Mouse (Mus musculus) myocyte (in vitro differentiated cells): ENCODE results near the gene Camta1. TPM values are rescaled to one million over a fixed set of nuclear protein-coding genes. Genes with fewer than 3 reads are reported as not detected.

Experiments used
- H3K27me3 ChIP-seq: one replicate; pipeline ENCODE4 v1.6.1; 2011; ENCODE audit not compliant: control insufficient read depth, insufficient read depth, insufficient read length
- H3K36me3 ChIP-seq: one replicate; pipeline ENCODE4 v1.6.1; 2011; ENCODE audit not compliant: control insufficient read depth, insufficient read depth
- H3K4me2 ChIP-seq: one replicate; pipeline ENCODE4 v1.6.1; 2011; ENCODE audit warnings: low read depth, control low read depth
- H3K4me3 ChIP-seq: one replicate; pipeline ENCODE4 v1.5.1; 2011; ENCODE audit warnings: mild to moderate bottlenecking, control low read depth, moderate library complexity
- H3K79me2 ChIP-seq: one replicate; pipeline ENCODE4 v1.6.1; 2011; ENCODE audit not compliant: control insufficient read depth, insufficient read depth
- H3ac ChIP-seq: one replicate; pipeline ENCODE4 v1.6.1; 2011; ENCODE audit not compliant: control insufficient read depth, insufficient read length
- CEBPB ChIP-seq: IDR thresholded peaks from 2 replicates; pipeline ENCODE4 v1.6.1; 2011; ENCODE audit warnings: mild to moderate bottlenecking, moderate library complexity; ENCODE audit not compliant: poor library complexity, insufficient read depth, severe bottlenecking
- E2F4 ChIP-seq: IDR thresholded peaks from one replicate; pipeline ENCODE4 v1.6.1; 2011; ENCODE audit warnings: mild to moderate bottlenecking, control low read depth, moderate library complexity; ENCODE audit not compliant: insufficient read depth
- MAX ChIP-seq: IDR thresholded peaks from one replicate; pipeline ENCODE4 v1.6.1; 2011; ENCODE audit warnings: low read depth, mild to moderate bottlenecking, control low read depth
- MYOD1 ChIP-seq, 3 experiments: IDR thresholded peaks; one replicate each; pipeline ENCODE4 v1.6.1; 2011; ENCODE audit warnings: control low read depth in 2 of 3, low read depth in 2 of 3, mild to moderate bottlenecking in 2 of 3, moderate library complexity in 1 of 3; ENCODE audit not compliant: insufficient read length in 2 of 3, control insufficient read depth in 1 of 3
- MYOG ChIP-seq, 3 experiments: IDR thresholded peaks; one replicate each; pipeline ENCODE4 v1.6.1; 2011; ENCODE audit warnings: control low read depth in 2 of 3, low read depth in 2 of 3, mild to moderate bottlenecking in 2 of 3; ENCODE audit not compliant: insufficient read length in 2 of 3, control insufficient read depth in 1 of 3, insufficient read depth in 1 of 3
- POLR2A ChIP-seq: IDR thresholded peaks from one replicate; pipeline ENCODE4 v1.6.1; 2011; ENCODE audit warnings: low read depth, mild to moderate bottlenecking, control low read depth, moderate library complexity; ENCODE audit not compliant: insufficient read length
- POLR2AphosphoS2 ChIP-seq: IDR thresholded peaks from one replicate; pipeline ENCODE4 v1.6.1; 2011; ENCODE audit warnings: low read depth, control low read depth; ENCODE audit not compliant: insufficient read length
- REST ChIP-seq: IDR thresholded peaks from one replicate; pipeline ENCODE4 v1.6.1; 2011; ENCODE audit warnings: mild to moderate bottlenecking, control low read depth, moderate library complexity; ENCODE audit not compliant: insufficient read depth, insufficient read length
- SRF ChIP-seq: IDR thresholded peaks from one replicate; pipeline ENCODE4 v1.6.1; 2011; ENCODE audit warnings: low read depth; ENCODE audit not compliant: control insufficient read depth, insufficient read length
- TCF12 ChIP-seq: IDR thresholded peaks from one replicate; pipeline ENCODE4 v1.6.1; 2011; ENCODE audit warnings: mild to moderate bottlenecking, control low read depth; ENCODE audit not compliant: poor library complexity, insufficient read depth, severe bottlenecking
- TCF3 ChIP-seq: IDR thresholded peaks from one replicate; pipeline ENCODE4 v1.6.1; 2011; ENCODE audit warnings: low read depth, control low read depth; ENCODE audit not compliant: insufficient read length
- USF1 ChIP-seq: IDR thresholded peaks from one replicate; pipeline ENCODE4 v1.6.1; 2011; ENCODE audit warnings: low read depth, mild to moderate bottlenecking, control low read depth, moderate library complexity
- polyA plus RNA-seq: library from polyadenylated mRNA; unstranded; fragments of >200 nt; fragmentation: generic; extraction: Trizol; gene quantifications from one replicate; pipeline ENCODE4 v1.2.1, GENCODE M21; 2012; ENCODE audit warnings: missing spikeins

Camta1 gene
- polyA plus RNA-seq, 1 experiment, result 40.6 TPM

DNA sequence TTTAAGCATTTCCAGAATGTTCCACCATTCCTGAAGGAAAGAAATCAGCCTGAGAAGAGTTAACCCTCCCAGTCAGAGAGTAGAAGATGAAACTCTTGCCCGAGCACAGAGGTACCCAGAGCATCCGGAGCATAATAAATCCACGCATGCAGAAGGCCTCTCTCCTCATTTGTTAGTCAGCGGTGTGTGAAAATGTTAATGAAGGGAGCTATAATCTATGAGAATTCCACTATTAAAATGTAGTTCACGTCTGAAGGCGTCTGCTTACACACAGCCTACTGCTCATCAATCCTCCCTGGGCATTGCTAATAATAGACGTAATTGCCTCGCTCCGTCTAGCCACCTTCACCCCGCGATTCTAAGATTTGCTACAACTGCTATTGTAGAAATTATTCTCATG is 165.7 kb downstream of the Camta1 start:
- no peak overlapping the region for H3K4me2 ChIP-seq

DNA sequence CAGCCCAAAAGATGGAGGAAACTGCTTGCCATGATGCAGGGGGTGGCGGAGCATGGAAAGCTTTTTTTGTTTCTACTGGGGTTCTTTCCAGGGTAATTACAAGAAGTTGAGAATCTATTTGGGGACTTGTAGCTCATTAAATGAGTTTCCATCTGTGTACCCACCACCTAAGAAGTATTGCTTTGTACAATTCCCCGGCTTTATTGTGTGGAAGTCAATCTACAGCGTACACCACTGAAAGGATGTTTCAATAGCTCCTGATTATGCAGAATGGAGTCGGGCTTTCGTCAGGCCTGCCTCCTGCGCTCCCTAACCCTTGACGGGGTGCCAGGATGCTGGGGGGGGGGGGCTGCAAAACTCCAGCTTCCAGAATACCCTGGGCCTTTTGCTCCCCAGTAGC is 167.1 kb downstream of the Camta1 start:
- Histone ChIP-seq H3K4me2 (no peak overlapping the region), H3ac (no peak overlapping the region), H3K4me3 (no peak overlapping the region), H3K36me3 (no peaks in the 10 kb centered on the region), H3K79me2 (no peaks in the 10 kb centered on the region), H3K27me3 (no peaks in the 10 kb centered on the region)
- no peak for TF ChIP-seq TCF3
- TF ChIP-seq TCF12, result no peak

More for the DNA sequence above, 165.7 kb downstream of the Camta1 start:
- no peaks in the 10 kb centered on the region for H3K36me3 ChIP-seq
- no peaks in the 10 kb centered on the region for H3K27me3 ChIP-seq
- H3ac ChIP-seq, result no peak overlapping the region
- TF ChIP-seq CEBPB, result no peak
- no peak for TF ChIP-seq MAX
- no peak for TF ChIP-seq USF1
- TF ChIP-seq TCF12, result no peak
- no peak for TF ChIP-seq TCF3
- TF ChIP-seq SRF, result no peak
- no peak for TF ChIP-seq POLR2A
- TF ChIP-seq REST, result no peak
- no peak overlapping the region for H3K4me3 ChIP-seq
- H3K79me2 ChIP-seq, result no peaks in the 10 kb centered on the region

DNA sequence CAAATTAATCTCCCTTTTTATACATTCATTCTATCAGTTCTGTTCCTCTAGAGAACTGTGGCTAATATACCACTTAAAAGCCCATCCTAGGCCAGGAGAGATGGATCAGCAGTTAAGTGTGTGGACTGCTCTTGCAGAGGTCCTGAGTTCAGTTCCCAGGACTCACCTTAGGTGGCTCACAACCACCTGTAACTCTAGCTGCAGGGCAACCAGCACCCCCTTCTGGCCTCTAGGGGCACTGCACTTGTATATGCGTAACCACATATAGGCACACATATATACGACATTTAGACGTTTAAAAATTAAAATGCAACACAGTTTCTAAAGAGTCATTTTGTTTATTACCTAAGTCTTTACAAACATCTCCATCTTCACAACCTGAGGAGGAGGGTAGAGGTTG is 167.6 kb downstream of the Camta1 start:
- Histone ChIP-seq H3K27me3 (no peaks in the 10 kb centered on the region), H3K4me2 (no peak overlapping the region), H3ac (no peak overlapping the region), H3K79me2 (no peaks in the 10 kb centered on the region), H3K36me3 (no peaks in the 10 kb centered on the region), H3K4me3 (no peak overlapping the region)
- TF ChIP-seq SRF (no peak), POLR2A (no peak), MYOD1 (IDR thresholded peaks at IDR 0.05; ENCODE audit: control insufficient read depth in 1 of 3, insufficient read length in 2 of 3, low read depth in 2 of 3) (no peak), TCF3 (no peak), TCF12 (no peak), MYOG (IDR thresholded peaks at IDR 0.05; ENCODE audit: control insufficient read depth in 1 of 3, insufficient read depth in 1 of 3, insufficient read length in 2 of 3, low read depth in 2 of 3) (no peak), E2F4 (no peak), CEBPB (no peak), REST (no peak), USF1 (no peak), POLR2AphosphoS2 (no peak), MAX (no peak)

DNA sequence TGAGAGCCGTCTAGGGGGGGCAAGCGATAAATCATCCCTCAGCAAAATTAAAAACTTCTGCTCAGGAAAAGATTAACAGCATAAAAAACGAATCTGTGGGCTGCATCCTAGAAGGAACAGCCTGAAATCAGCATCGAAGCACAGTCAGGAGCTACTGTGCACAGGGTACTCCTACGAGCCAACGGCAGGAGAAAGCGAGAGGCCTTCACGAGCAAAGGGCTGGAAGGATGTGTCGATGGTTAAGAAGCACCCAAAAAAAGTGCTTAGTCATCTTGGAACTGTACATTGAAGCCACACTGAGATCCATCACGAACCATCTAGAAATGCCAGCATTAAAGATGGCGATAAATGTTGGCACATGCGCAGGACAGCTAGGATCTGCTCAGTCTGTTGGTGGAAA is 171.6 kb downstream of the Camta1 start:
- Histone ChIP-seq H3K27me3 (no peaks in the 10 kb centered on the region), H3K4me2 (no peak overlapping the region), H3ac (no peak overlapping the region), H3K36me3 (no peaks in the 10 kb centered on the region), H3K79me2 (no peaks in the 10 kb centered on the region), H3K4me3 (no peak overlapping the region)
- TF ChIP-seq REST (no peak), USF1 (no peak), TCF3 (no peak), POLR2AphosphoS2 (no peak), MYOD1 (IDR thresholded peaks at IDR 0.05; ENCODE audit: control insufficient read depth in 1 of 3, insufficient read length in 2 of 3, low read depth in 2 of 3) (no peak), POLR2A (no peak), CEBPB (no peak), TCF12 (no peak), E2F4 (no peak), MAX (no peak), MYOG (IDR thresholded peaks at IDR 0.05; ENCODE audit: control insufficient read depth in 1 of 3, insufficient read depth in 1 of 3, insufficient read length in 2 of 3, low read depth in 2 of 3) (no peak), SRF (no peak)

DNA sequence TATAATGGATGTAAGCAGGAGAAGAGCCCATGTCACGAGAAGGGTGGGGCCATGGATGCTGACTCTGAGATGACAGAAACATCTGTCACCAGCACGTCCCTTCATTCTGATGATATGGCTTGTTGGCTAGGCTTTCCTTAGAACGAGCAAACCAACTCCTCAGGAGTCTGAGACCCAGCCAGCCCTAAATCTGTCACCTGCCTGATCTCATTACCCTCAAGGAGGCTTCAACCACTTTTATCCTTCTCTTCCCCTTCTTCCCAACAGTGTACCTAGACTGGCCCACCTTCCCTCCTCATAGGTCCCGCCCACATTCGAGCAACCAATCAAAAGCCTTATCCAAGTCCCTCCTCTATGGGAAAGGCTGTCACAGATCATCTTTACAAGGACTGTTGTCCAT is 173.5 kb downstream of the Camta1 start:
- no peak for TF ChIP-seq POLR2AphosphoS2
- H3K27me3 ChIP-seq, result no peaks in the 10 kb centered on the region
- H3K4me3 ChIP-seq, result no peak overlapping the region
- no peak overlapping the region for H3K4me2 ChIP-seq
- H3K36me3 ChIP-seq, result no peaks in the 10 kb centered on the region
- H3K79me2 ChIP-seq, result no peaks in the 10 kb centered on the region
- no peak overlapping the region for H3ac ChIP-seq

DNA sequence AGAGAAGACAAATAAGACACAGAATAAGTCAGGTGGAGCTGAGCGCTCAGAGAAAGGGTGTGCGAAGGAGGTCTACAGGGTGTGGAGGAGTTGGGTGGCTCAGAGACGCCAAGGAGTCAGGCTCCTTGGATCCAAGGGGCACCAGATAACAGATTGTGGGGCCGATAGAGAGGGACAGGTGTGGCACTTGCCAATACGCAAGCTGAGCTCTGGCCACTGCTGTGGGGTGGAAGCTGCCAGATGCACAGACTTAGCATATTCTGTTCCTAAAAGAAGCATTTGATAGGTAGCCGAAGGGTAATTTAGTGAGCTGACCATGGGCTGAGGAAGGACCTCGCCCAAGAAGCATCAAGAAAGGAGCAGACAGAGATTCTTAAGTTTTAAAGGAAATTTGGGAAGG is 177.1 kb downstream of the Camta1 start:
- H3K27me3 ChIP-seq, result no peaks in the 10 kb centered on the region
- no peaks in the 10 kb centered on the region for H3K79me2 ChIP-seq
- H3ac ChIP-seq, result no peak overlapping the region
- no peak overlapping the region for H3K4me2 ChIP-seq
- H3K4me3 ChIP-seq, result no peak overlapping the region
- no peaks in the 10 kb centered on the region for H3K36me3 ChIP-seq
- TF ChIP-seq CEBPB (no peak), MYOD1 (IDR thresholded peaks at IDR 0.05; ENCODE audit: control insufficient read depth in 1 of 3, insufficient read length in 2 of 3, low read depth in 2 of 3) (no peak), REST (no peak), TCF3 (no peak), TCF12 (no peak), MYOG (IDR thresholded peaks at IDR 0.05; ENCODE audit: control insufficient read depth in 1 of 3, insufficient read depth in 1 of 3, insufficient read length in 2 of 3, low read depth in 2 of 3) (no peak), POLR2A (no peak), USF1 (no peak), MAX (no peak), SRF (no peak), POLR2AphosphoS2 (no peak)
